Mouse (Mus musculus): ENCODE data around the gene Sik2. TPM values are rescaled to one million over a fixed set of nuclear protein-coding genes. Genes with fewer than 3 reads are reported as not detected.

Sik2 gene
- polyA plus RNA-seq, 1 experiment from 2014 or later, result 12.4 TPM

DNA sequence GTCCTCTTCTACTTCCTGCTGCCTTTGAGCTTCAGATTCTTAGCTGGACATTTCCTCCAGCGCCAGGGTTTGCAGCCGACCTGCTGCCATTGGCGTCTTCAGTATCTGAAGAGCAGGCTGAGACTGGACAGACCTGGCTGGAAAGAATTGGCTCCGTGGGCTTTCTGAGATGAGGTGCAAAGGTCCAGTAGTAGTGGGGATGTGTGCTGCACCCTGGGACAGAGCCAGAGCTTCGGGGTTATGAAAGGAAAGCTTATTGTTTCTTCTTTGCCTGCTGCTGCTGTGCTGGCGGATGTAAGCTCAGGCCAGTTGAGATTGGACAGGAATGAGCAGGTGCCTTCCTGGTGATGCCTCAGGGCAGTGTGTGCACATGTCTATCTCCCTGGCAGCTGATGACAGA lies 134.8 kb downstream of the Sik2 start:
- no peak for DNase-seq (ENCODE audit: low spot score)

DNA sequence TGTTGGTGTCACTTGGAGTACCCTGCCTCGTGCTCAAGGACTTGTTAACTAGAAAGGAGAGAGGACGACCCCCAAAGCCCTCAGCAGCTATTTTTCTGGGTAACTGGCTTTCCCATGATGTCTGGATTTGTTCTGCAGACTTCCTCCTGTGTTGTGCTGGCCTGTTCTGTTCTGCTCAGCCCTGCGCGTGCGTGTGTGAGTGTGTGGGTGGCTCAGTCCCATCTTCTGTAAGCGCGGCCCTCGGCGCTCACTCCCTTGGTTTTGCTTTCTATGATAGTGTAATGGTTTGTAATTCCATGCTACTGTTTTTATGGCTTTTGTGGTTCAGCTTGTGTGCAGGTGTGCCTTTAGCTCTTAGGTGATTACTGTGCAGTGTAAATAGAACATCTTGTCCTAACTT lies 135.7 kb downstream of the Sik2 start:
- no peak for DNase-seq (ENCODE audit: low spot score)

DNA sequence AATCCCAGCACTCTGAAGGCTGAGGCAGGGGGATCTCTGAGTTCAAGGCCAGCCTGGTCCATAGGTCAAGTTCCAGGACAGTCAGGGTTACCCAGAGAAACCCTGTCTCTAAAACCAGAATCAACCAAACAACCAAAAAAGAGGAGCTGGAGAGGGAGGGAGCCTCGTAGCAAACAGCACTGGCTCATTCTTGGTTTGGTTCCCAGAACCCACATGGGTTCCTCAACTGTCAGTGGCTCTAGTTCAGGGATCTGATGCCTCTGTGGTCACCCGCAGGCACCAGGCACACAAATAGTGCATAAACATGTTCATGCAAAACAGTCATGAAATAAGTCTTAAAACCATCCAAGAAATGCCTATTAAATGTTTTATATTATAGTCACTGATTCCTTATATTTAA lies 140.7 kb downstream of the Sik2 start:
- no peak for DNase-seq (ENCODE audit: low spot score)

DNA sequence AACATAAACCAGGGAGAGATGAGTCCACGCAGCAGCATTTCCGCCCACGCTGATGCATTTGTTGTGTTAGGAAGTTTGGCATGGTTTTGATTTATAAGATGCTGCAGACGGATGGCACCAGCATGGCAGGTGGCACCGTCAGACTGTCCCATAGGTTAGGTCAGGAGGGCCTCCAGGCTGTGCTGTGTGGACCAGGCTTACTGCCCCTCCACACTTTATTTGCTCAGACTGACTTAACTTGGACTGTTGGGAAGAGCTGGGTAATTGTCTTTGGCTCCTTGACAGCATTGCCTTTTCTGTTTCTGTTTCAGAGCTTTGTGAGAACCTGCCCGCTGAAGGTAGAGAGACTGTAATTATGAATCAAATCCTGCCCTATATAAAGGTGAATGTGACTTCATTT lies 141.9 kb downstream of the Sik2 start:
- no peak for DNase-seq (ENCODE audit: low spot score)

DNA sequence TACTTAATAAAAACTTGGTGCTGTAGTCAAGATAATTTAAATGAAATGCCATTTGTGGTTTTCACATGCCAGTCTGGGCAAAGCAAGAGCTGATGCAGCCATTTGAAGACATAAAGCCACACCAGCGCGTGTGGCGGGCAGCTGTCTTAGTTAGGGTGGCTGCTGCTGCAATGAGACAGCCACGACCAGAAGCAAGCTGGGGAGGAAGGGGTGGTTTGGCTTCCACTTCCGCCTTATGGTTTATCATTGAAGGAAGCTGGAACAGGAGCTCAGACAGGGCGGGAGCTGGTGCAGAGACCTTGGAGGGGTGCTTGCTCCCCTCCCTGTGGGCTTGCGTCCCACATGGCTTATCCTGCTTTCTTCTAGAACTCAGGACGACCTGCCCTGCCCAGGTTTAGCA lies 143.1 kb downstream of the Sik2 start:
- DNase-seq (ENCODE audit: low spot score), result peak; percentile 70

DNA sequence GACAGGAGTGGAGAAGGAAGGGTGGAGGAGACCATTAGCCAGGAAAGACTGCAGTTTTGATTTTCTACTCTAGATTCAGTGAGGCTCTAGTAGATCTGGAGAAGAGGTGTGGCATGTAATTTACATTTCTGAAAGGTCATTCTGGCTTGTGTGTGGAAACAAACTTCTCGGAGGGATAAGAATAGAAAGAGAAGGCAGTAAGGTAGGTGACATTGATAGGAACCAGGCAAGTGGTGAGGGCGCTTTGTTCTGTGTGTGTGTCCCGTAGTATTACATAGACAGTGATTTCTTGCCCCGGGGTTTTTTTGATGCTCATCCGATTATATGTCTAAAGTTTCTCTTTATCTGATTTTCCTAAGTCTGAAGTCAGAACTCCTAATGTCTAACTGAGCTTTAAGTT lies 144.0 kb downstream of the Sik2 start:
- no peak for DNase-seq (ENCODE audit: low spot score)

DNA sequence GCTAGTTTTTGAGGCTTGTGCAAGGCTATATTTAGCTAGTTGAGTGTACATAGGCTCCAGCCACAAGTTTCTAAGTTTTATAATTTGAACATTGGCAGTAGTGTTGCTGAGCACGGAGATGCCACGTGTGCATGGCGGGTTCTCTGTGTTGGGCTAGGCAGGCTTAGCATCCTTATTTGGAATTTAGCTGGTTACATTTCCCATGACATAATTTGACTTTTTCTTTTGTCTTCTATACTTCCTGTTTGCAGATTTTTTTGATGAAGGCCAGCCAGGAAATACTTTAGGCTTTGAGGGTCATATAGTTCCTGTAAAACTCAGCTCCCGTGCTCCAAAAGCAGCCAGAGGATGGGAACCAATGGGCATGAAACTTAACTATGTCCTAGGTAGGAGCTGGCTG lies 145.0 kb downstream of the Sik2 start:
- no peak for DNase-seq (ENCODE audit: low spot score)

DNA sequence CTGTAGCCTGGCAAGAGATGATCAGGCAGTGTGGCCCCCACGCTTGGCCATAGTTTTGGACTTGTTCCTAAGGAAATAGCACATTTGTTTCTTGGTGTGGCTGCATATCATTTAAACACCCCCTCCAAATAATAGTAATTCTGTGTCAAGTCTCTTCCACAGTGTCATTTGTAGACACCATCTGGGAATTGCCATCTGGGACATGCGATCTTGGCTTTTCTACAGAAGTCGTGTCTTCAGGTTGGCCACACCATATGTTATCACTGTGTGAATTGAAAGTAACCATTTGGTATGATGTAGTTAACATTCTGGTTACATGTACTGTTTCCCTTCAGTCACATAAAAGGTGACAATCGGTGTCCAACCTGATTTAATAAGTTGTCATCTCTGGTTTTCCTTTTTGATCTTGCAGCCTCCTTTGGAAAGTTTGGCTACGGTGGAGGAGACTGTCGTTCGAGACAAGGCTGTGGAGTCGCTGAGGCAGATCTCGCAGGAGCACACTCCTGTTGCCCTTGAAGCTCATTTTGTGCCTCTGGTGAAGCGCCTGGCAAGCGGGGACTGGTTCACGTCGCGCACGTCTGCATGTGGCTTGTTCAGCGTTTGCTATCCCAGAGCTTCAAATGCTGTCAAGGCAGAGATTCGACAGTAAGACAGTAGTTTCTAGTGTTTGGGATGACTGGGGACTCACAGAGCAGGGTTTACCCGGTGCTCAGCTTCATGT lies 147.6 kb downstream of the Sik2 start:
- no peak for DNase-seq (ENCODE audit: low spot score)

DNA sequence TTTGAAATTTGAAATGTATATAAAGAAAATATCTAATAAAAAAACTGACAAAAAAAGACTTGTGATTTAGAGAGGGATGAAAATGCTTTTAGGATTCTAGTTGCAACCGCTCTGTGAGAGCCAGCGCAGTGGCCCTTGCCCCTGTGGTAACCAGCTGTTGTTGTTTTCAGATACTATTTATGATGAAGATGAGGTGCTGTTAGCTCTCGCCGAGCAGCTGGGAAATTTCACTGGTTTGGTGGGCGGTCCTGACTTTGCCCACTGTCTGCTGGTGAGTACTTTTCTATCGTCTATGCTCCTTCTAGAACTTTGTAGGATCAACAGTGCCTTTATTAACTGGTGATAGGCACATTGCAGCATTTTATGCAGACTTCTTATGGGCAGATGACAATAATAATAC lies 150.2 kb downstream of the Sik2 start:
- DNase-seq (ENCODE audit: low spot score), result no peak

DNA sequence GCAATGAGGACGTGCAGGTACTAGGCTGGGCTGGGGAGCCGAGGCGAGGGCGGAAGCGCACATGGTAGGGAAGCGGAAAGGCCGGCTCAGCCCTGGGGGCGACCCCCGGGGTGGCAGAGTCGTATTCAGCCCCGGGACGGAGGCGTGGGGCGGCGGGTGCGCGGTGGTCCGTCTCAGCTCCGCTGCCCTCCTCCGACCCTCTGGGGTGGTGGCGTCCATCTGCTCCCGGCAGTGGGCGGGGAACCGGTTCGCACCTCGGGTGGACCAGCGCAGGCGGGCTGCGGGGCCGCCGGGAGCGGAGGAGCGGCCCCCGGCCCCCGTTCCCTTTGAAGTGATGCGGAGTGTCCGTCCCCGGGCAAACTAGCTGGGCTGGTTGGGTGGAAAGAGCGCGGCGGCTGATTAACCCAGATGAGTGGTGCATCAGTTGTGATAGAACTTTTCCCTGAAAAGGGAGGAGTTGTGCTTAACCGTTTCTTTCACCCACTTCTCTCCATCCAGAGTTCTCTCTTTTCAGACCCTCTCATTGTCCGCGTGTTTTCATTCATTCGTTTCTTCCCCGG lies 151.7 kb downstream of the Sik2 start:
- no peak for DNase-seq (ENCODE audit: low spot score)

DNA sequence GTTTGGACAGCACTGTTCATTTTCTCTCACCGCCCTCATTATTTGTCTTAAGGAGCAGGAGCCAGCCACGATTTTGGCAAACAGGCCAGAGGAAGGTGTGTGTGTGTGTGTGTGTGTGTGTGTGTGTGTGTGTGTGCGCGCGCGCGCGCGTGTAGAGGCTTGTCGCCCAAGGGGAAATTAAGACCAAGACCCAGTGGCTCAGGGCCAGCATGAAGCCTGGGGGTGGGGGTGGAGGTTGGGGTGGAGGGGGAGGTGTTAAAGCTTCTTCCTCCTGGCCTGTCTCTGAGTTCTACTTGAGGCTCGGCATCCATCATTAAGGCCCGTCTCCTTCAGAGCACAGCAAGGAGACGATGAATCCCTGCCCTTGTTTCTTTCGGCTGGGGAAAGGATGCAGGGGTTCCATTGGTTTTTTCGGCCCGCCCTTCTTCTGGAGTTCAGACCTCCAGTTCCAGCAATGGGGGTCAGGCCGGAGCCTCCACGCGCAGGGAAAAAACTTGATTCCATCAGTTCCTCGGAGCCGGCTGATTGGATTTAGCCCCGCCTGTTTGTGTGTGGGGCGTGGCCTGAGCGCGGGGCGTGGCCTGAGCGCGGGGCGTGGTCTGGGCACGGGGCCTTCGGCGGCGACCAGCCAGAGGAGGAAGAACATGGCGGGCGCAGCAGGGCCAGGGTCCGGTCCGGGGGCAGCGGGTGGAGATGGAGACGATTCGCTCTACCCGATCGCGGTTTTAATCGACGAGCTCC lies 152.4 kb downstream of the Sik2 start:
- DNase-seq (ENCODE audit: low spot score), result peak; percentile 86

DNA sequence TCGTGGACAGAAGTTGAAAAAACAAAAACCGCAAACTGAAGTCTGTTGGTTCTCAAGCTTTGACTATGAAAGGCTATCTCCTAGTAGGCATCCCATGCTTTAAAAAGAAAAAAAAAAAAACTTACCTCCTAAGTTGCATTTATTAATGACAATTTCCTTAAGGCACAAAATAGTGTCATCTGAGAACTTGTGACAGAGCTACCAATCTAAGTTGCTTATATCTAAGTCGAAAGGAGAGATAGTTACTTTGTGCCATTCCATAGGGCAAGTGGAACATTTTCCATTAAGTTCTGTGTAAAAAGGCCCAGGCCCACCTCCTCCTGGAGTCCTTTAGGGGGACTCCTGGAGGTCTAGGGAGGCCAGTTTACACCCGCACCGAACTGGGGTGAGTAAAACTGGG lies 153.1 kb downstream of the Sik2 start:
- DNase-seq (ENCODE audit: low spot score), result no peak

DNA sequence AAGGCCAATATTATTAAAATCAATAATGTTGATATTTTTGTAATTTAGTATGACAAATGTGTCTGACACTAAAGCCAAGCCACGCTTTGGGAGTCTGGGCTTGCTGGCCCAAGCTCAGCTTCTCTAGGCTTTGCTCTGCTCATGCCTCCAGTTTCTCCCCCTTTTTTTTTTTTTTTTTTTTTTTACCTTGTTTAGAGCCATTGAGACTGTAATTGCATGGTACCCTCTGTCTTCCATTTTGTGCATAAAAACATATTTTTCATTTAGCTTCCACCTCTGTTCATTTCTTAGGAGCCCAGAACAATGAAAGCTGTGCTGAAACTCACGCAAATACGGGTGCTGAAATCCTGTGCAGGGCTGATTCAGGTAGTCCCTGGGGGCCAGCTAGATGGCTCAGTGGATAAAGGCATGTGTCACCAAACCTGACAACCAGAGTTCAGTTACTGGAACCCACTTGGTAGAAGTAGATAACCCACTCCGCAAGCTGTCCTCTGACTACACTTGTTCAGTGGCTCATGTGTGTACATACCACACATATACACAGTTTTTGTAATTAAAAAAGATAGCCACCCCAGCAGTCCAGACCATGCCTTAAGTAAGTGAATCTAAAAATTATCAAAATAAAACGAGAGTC lies 153.6 kb downstream of the Sik2 start:
- no peak for DNase-seq (ENCODE audit: low spot score)

DNA sequence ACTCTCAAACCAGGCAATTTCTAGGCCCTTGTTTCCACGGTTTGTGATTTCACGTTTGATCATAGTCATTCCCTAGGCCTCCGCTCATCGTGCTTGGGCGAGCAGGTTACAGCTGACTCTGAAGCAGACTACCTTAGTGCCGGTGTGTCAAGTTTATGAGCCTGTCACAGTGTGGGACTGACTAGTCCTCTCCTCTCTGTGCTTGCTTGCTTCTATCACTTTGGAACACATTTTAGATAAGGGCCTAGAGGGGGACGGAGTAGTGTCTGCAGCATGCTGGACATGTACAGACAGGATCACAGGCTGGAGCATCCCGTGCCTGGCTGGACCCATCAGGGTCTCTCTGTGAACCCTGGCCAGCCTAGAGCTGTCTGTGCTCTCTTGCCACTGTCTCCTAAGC lies 154.5 kb downstream of the Sik2 start:
- no peak for DNase-seq (ENCODE audit: low spot score)

DNA sequence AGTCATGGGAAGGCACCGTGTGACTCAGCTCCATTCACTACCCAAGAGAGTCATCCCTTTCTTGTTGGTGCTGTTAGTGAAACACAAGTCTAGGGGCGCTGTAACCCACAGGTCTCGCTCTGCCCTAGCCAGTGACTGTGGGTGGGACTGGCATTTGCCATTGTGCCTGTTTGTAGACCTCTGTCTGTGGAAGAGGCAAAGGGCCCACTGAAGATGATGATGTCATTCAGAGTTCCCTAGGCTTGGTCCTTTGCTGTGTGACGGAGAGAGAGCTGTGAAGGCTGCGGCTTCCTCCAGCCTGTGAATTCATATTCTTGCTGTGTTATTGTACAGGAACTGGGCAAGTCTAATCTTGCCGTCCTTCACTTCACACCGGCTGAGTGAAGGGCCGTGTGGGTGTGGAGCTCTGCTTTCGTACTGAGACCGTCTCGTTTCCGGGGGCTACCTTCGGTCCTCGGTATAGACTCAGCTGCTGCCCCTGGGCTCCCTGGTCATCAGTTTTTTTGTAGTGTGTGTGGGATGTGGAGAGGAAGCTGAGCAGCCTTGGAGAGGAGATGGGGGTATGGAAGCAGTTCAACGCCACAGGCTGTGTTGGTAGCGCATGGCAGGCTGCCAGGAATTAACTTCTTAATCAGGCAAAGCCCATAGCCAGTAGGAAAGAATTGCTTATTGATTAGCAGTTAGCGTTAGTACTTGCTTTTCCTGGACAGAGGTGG lies 156.1 kb downstream of the Sik2 start:
- DNase-seq (ENCODE audit: low spot score), result no peak

DNA sequence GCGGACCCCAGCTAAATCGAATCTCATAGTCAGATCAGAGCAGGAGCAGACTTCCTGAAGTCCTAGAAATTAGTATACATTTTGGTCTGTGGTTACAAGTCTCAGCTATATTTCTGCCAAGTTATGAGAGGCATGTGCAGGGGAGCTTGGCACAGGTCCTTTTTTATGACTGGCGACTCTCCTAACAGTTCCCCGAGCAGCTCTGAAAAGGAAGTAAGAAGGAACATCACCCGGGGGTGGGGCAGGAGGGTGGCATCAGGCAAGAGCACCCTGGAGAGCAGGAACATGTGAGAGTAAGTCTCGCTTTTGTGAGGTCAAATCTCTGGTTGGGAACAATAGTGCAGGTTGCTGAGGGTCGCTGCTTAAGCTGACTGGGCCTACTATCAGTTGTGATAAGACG lies 158.2 kb downstream of the Sik2 start:
- DNase-seq (ENCODE audit: low spot score), result no peak

DNA sequence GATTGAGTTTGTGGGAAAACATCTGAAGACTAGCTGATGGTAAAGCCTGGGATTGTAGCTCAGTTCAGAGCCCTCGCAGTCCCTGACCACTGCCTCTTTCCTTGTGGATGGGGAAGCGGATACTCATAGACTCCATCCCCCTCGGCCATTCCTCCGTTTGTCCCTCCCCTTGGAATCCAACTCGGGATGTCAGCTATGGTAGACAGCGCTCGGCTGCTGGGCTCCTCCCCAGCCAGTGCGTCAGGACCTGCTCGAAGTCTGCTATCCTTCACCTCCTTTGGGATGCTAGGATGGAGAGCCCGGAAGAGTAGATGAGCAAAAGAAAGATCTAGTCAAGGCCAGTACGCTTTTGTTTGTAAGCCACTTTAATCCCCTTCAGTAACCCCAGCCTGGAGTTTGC lies 158.6 kb downstream of the Sik2 start:
- DNase-seq (ENCODE audit: low spot score), result no peak

DNA sequence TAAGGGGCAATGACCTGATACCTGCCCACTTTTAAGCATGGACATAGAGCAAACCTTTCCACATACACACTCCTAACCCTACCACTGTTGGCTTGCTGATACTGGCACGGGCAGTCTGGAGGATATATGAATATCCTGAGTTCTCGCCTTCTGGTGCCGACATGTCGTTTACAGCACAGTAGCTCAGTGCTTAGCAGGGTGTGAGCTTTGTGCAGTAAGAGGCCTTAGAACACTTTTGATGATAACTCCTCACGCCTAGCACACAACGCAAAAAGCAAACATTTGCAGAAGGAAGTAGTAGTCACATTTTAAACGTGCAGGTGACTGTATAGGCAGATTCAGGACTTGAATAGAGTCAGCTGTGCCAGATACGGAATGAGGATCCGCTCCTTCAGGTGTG lies 159.1 kb downstream of the Sik2 start:
- no peak for DNase-seq (ENCODE audit: low spot score)

DNA sequence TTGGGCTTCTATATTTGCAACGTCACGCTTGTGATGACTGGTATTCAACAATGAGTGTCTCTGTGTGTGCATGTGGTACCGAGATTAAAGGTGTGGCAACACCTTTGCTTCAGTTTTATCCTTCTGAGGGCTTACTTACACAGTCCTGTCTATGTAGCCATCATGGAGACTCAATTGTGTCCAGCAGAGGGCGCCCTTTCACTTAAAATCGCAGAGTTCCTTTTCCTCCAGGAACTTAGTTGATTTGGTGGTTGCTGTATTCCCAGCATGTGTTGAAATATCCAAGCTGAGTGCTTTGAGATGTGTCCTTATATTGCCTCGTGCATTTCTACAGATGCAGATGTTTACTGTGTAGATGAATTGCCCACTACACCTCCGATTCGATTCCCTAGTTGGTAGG lies 159.6 kb downstream of the Sik2 start:
- DNase-seq (ENCODE audit: low spot score), result peak; percentile 84

DNA sequence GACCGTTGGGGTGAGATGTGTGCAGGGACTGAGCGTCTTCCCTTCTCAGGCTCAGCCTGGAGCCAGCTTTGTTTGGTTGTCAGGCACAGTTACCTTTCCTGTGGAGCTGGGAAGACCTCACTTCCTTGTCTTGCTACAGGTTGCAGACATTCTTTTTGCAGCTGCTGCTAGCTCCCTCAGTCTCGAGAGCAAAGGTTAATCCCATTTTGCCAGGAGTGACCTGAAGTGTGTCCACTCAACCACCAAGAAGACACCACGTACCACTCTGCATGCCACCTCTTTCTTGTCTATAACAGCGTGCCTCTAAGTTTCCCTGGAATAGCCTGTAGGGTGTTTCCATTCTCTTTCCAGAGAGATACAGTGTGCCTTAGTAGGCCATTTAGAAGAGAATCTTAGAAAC lies 160.1 kb downstream of the Sik2 start:
- DNase-seq (ENCODE audit: low spot score), result no peak

DNA sequence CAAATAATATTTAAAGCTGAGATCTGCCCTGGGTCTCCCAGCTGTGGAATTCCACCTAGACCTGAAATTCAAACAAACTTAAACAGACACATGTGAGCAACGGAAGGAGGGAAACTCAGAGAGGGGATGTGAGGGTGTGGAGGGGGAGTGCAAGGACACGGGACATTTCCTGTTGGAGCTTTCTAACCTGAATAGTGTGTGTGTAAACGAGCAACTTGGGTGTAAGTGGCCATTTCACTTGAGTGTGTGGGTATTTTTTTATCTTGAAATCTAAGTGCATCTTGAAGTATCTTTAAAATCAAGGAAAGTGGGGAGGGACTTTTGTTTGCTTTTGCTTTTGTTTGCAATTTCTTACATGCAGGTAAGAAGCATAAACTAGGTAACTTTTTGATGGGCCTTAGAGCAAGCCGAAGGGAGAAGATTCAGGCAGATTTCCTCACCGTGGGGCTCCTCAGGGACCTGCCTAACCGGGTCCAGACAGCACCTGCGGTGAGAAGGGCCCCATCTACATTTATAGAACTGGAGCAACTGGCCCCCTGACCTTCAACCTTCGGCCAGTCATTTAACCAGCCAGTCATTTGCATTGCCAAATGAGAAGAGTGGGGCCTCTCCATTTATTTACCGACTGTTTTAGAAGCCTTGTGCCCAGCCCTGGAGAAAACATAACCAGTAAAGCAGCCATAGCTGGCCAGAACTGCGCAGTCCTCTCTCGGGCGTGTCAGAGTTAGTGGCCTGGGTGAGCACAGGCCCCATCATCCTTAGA lies 161.1 kb downstream of the Sik2 start:
- no peak for DNase-seq (ENCODE audit: low spot score)
